Mouse (Mus musculus) neural tube, embryonic 13.5 days (tissue): Measurements from ENCODE around the gene Sapcd1. TPM values are rescaled to one million over a fixed set of nuclear protein-coding genes. Genes with fewer than 3 reads are reported as not detected.

Experiments used
- ATAC-seq: fragments of 200-750 bp; cut with Nextera tagmentation; 2 replicates; pipeline ENCODE4 v1.8.0; 2017; ENCODE audit warnings: low read depth, mild to moderate bottlenecking, moderate TSS enrichment, moderate library complexity
- H3K27ac ChIP-seq: fragments of 300-500 bp; sonication (generic); replicated peaks from 2 replicates; pipeline ENCODE4 v1.5.1; 2015; ENCODE audit warnings: moderate library complexity, mild to moderate bottlenecking, inconsistent platforms
- H3K27me3 ChIP-seq: fragments of 300-500 bp; sonication (generic); 2 replicates; pipeline ENCODE4 v1.6.1; 2015; ENCODE audit warnings: mild to moderate bottlenecking, inconsistent platforms
- H3K36me3 ChIP-seq: fragments of 300-500 bp; sonication (generic); 2 replicates; pipeline ENCODE4 v1.6.1; 2015; ENCODE audit warnings: mild to moderate bottlenecking, inconsistent platforms
- H3K4me1 ChIP-seq: fragments of 300-500 bp; sonication (generic); replicated peaks from 2 replicates; pipeline ENCODE4 v1.6.1; 2015; ENCODE audit warnings: inconsistent platforms
- H3K4me2 ChIP-seq: fragments of 300-500 bp; sonication (generic); 2 replicates; pipeline ENCODE4 v1.6.1; 2015; ENCODE audit warnings: inconsistent platforms, mild to moderate bottlenecking, moderate library complexity
- H3K4me3 ChIP-seq: fragments of 300-500 bp; sonication (generic); 2 replicates; pipeline ENCODE4 v1.5.1; 2015; ENCODE audit warnings: mild to moderate bottlenecking, inconsistent platforms
- H3K9ac ChIP-seq: fragments of 300-500 bp; sonication (generic); 2 replicates; pipeline ENCODE4 v1.6.1; 2015; ENCODE audit warnings: moderate library complexity, mild to moderate bottlenecking, inconsistent platforms
- H3K9me3 ChIP-seq: fragments of 300-500 bp; sonication (generic); 2 replicates; pipeline ENCODE4 v1.6.1; 2016; ENCODE audit warnings: inconsistent platforms
- WGBS: fragments of 180-500 bp; shearing (Covaris S2); methylation state at CpG from one replicate; pipeline ENCODE4 v1.1.7; 2015; 5-methylcytosine and 5-hydroxymethylcytosine counted together
- polyA plus RNA-seq: library from polyadenylated mRNA; unstranded; fragments of >200 nt; fragmentation: Nextera tagmentation; extraction: Ambion mirVana; gene quantifications from 2 replicates; pipeline ENCODE4 v1.2.1, GENCODE M21; 2015

Gene Sapcd1
- polyA plus RNA-seq, 1 experiment from 2014 or later, result 2.6 TPM

GRCm38 (mm10) chr17:35023756-35024155 lies 4.1 kb downstream of the Sapcd1 start:
- WGBS, result 75% methylated on average over 4 of the region's 4 CpGs
- Histone ChIP-seq H3K9ac (no peak overlapping the region), H3K36me3 (no peaks in the 10 kb centered on the region), H3K27ac (no peak overlapping the region), H3K4me1 (peaks cover 35% of the 10 kb centered on the region), H3K27me3 (no peaks in the 10 kb centered on the region), H3K4me3 (no peak overlapping the region), H3K4me2 (no peak overlapping the region), H3K9me3 (no peaks in the 10 kb centered on the region)
- ATAC-seq, result no peak

- Histone ChIP-seq H3K9me3 (no peaks in the 10 kb centered on the region), H3K27ac (no peak overlapping the region), H3K4me2 (no peak overlapping the region), H3K4me1 (peaks cover 31% of the 10 kb centered on the region), H3K9ac (no peak overlapping the region), H3K4me3 (no peak overlapping the region), H3K36me3 (no peaks in the 10 kb centered on the region), H3K27me3 (no peaks in the 10 kb centered on the region)
- 88% methylated on average over 5 of the region's 5 CpGs for WGBS
- ATAC-seq, result no peak
Measured at GRCm38 (mm10) chr17:35023221-35023620, 4.6 kb downstream of the Sapcd1 start.

- whole genome bisulfite sequencing, result 95% methylated on average over 8 of the region's 8 CpGs
- ATAC-seq, result no peak
Measured at GRCm38 (mm10) chr17:35022541-35023060, 5.2 kb downstream of the Sapcd1 start.

GRCm38 (mm10) chr17:35021842-35022477 lies 5.9 kb downstream of the Sapcd1 start:
- Histone ChIP-seq H3K4me1 (peaks cover 20% of the 10 kb centered on the region), H3K4me2 (no peak overlapping the region), H3K27me3 (no peaks in the 10 kb centered on the region), H3K36me3 (0 out of 2 replicates have a peak, but pooled peaks cover 10% of the 10 kb centered on the region), H3K9ac (no peak overlapping the region; the same call in 1 of the 2 replicates), H3K4me3 (no peak overlapping the region), H3K9me3 (no peaks in the 10 kb centered on the region), H3K27ac (no peak overlapping the region; the same call in 1 of the 2 replicates)
- ATAC-seq, result no peak
- 67% methylated on average over 6 of the region's 6 CpGs for WGBS

More at GRCm38 (mm10) chr17:35022541-35023060, 5.2 kb downstream of the Sapcd1 start:
- Histone ChIP-seq H3K9ac (no peak overlapping the region), H3K27ac (no peak overlapping the region), H3K36me3 (0 out of 2 replicates have a peak, but pooled peaks cover 4% of the 10 kb centered on the region), H3K4me1 (peaks cover 26% of the 10 kb centered on the region), H3K4me3 (no peak overlapping the region), H3K9me3 (no peaks in the 10 kb centered on the region), H3K4me2 (no peak overlapping the region), H3K27me3 (no peaks in the 10 kb centered on the region)

DNA sequence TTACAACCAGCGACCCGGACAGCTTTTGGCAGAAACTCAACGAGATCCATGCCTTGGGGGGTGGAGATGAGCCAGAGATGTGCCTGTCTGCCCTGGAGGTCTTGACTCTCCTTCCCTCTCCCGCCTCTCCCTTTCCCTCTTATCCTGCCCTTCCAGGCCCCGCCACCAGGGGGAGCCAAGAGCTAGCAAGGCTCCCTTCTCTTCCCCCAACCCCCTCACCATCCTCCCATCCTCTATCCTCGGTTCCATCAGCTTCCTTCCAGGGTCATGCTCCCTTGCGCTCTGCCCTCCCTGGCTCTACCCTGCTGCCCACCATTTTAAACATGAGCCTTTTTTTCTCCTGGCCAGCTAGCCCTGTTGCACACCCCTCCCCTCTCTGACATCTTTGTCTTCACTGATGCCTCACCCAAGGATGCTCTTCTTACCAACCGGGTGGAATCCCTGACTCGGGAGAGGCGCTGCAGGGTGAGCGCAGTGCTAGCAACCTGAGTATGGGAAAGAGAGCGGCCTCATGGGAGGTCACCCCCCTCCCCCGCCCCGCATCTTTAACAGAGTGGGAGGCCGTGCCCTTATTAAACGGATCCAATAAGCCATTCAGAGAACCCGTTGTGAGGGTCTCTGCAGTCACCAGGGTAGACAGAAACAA lies 6.5 kb downstream of the Sapcd1 start:
- peaks cover 15% of the 10 kb centered on the region for H3K36me3 ChIP-seq
- no peak overlapping the region; the same call in 1 of the 2 replicates for H3K27ac ChIP-seq
- no peaks in the 10 kb centered on the region for H3K27me3 ChIP-seq
- 0 out of 2 replicates have a peak, but pooled peaks have one; percentile 52 for ATAC-seq
- no peak overlapping the region for H3K4me3 ChIP-seq
- H3K9me3 ChIP-seq, result no peaks in the 10 kb centered on the region
- WGBS, result 10% methylated on average over 17 of the region's 17 CpGs
- H3K9ac ChIP-seq, result peak overlapping the region; percentile 41
- H3K4me2 ChIP-seq, result peak overlapping the region; percentile 25
- H3K4me1 ChIP-seq, result peaks cover 23% of the 10 kb centered on the region

GRCm38 (mm10) chr17:35020551-35020950 lies 7.3 kb downstream of the Sapcd1 start:
- H3K36me3 ChIP-seq, result peaks cover 22% of the 10 kb centered on the region
- no peak overlapping the region for H3K4me3 ChIP-seq
- H3K27ac ChIP-seq, result no peak overlapping the region
- H3K4me2 ChIP-seq, result no peak overlapping the region
- H3K4me1 ChIP-seq, result peaks cover 21% of the 10 kb centered on the region
- ATAC-seq, result no peak
- no peak overlapping the region for H3K9ac ChIP-seq
- WGBS, result 93% methylated on average over 8 of the region's 8 CpGs
- no peaks in the 10 kb centered on the region for H3K9me3 ChIP-seq
- no peaks in the 10 kb centered on the region for H3K27me3 ChIP-seq

GRCm38 (mm10) chr17:35019894-35020293 lies 7.9 kb downstream of the Sapcd1 start:
- WGBS, result 75% methylated on average over 11 of the region's 11 CpGs
- H3K9ac ChIP-seq, result no peak overlapping the region
- H3K27ac ChIP-seq, result no peak overlapping the region
- H3K4me3 ChIP-seq, result no peak overlapping the region
- no peak overlapping the region for H3K4me2 ChIP-seq
- H3K36me3 ChIP-seq, result peaks cover 29% of the 10 kb centered on the region
- ATAC-seq, result no peak
- H3K4me1 ChIP-seq, result peaks cover 21% of the 10 kb centered on the region
- H3K27me3 ChIP-seq, result no peaks in the 10 kb centered on the region
- no peaks in the 10 kb centered on the region for H3K9me3 ChIP-seq

DNA sequence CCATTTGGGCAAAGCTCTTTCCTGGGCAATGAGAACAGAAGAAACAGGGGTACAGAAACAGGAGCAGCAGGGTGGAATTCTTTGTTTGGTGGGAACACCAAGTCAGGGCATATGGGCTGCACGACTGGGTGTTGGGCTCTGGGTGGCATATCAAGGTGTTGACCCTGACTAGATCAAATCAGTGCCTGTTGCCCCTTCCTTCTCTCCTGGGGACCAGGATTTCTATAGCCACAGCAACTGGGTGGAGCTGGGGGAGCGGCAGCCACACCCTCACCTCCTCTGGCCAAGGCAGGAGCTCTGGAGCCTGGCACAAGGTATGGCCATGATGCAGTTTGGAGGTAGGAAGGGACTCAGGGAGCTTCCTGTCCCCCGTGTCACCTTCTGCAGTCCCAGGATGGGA lies 9.6 kb downstream of the Sapcd1 start:
- H3K9me3 ChIP-seq, result no peaks in the 10 kb centered on the region
- H3K4me1 ChIP-seq, result peaks cover 21% of the 10 kb centered on the region
- H3K27me3 ChIP-seq, result no peaks in the 10 kb centered on the region
- no peak overlapping the region for H3K4me3 ChIP-seq
- ATAC-seq, result no peak
- H3K9ac ChIP-seq, result no peak overlapping the region
- H3K27ac ChIP-seq, result no peak overlapping the region
- 82% methylated on average over 3 of the region's 3 CpGs for WGBS
- H3K4me2 ChIP-seq, result no peak overlapping the region
- peaks cover 46% of the 10 kb centered on the region for H3K36me3 ChIP-seq

DNA sequence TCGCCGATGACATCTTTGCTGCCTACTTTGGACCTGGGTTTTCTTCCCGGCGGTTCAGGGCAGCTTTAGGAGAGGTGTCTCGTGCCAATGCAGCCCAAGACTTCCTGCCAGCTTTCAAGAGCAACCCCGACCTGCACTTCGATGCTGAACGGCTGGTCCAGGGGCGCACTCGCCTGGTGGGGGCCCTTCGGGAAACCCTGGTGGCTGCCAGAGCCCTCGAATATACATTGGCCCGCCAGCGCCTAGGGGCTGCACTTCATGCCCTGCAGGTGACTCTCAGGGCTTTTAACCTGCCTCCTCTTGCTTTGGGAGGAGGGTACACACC lies 10.1 kb downstream of the Sapcd1 start:
- no peak for ATAC-seq
- Histone ChIP-seq H3K4me1 (peaks cover 21% of the 10 kb centered on the region), H3K9ac (no peak overlapping the region), H3K9me3 (no peaks in the 10 kb centered on the region), H3K4me2 (no peak overlapping the region), H3K36me3 (peaks cover 51% of the 10 kb centered on the region), H3K4me3 (no peak overlapping the region), H3K27me3 (no peaks in the 10 kb centered on the region), H3K27ac (no peak overlapping the region)
- 75% methylated on average over 14 of the region's 14 CpGs for WGBS

GRCm38 (mm10) chr17:35016791-35017705 lies 10.8 kb downstream of the Sapcd1 start:
- peaks cover 21% of the 10 kb centered on the region for H3K4me1 ChIP-seq
- no peak overlapping the region for H3K4me3 ChIP-seq
- H3K9ac ChIP-seq, result no peak overlapping the region
- no peaks in the 10 kb centered on the region for H3K27me3 ChIP-seq
- no peak overlapping the region for H3K27ac ChIP-seq
- no peak for ATAC-seq
- H3K9me3 ChIP-seq, result no peaks in the 10 kb centered on the region
- no peak overlapping the region for H3K4me2 ChIP-seq
- WGBS, result 80% methylated on average over 10 of the region's 10 CpGs
- H3K36me3 ChIP-seq, result peaks cover 57% of the 10 kb centered on the region

DNA sequence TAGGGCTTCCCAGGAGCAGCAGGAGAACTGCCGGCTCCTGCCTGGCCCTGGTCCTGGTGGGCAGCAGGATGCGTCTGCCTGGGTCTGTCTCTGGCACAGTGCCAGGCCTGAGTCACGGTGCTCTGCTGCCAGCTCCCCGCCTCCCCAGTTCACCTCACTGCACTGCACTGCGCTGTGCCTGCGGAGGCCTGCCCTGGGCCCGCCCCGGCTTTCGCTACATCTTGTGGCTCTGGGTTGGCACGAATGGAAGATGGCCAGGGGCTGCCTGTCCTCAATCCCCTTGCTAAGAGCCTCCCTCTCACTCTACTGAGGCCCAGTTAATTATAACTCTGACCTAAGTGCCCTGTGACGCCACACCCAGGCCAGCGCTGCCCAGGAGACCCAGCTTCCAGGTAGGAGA lies 11.4 kb downstream of the Sapcd1 start, which contains the start of gene Vwa7:
TSS of gene Vwa7 (plus strand) at position 204 of the 400 bp plus-strand sequence.
- Histone ChIP-seq H3K9ac (peak within 1 kb of the TSS; percentile 31; the same call in 1 of the 2 replicates), H3K27me3 (no peaks in the 10 kb centered on the region), H3K4me3 (no peak within 1 kb of the TSS), H3K4me2 (no peak within 1 kb of the TSS), H3K9me3 (no peaks in the 10 kb centered on the region), H3K36me3 (peaks cover 64% of the 10 kb centered on the region), H3K4me1 (peaks cover 17% of the 10 kb centered on the region), H3K27ac (no peak within 1 kb of the TSS)
- ATAC-seq, result peak; percentile 34; the same call in 1 of the 2 replicates
- WGBS, result 61% methylated on average over 12 of the region's 12 CpGs

DNA sequence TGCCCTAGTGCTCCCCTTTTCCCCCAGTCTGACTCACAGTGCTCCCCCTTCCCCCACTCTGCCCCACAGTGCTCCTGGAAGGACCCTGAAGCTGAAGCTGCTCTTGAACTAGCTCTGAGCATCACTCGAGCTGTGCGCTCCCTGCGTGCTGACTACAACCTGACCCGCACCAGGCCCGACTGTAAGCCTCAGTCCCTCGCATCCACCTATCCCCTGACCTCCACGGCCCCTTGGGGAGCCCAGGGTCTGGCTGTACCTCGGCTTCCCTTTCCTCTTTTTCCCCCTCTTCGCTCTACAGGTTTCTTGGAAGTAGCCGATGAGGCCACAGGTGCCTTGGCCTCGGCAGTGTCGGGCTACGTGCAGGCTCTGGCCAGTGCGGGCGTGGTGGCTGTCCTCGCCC lies 12.5 kb downstream of the Sapcd1 start:
- Histone ChIP-seq H3K9ac (no peak overlapping the region), H3K4me2 (no peak overlapping the region), H3K4me1 (peaks cover 11% of the 10 kb centered on the region; the same call in 1 of the 2 replicates), H3K27ac (no peak overlapping the region), H3K27me3 (no peaks in the 10 kb centered on the region), H3K4me3 (no peak overlapping the region), H3K36me3 (peaks cover 75% of the 10 kb centered on the region), H3K9me3 (no peaks in the 10 kb centered on the region)
- 92% methylated on average over 16 of the region's 16 CpGs for WGBS
- ATAC-seq, result no peak
